Mouse (Mus musculus) ES-E14 (cell line): ENCODE data around the gene Frs3. TPM values are rescaled to one million over a fixed set of nuclear protein-coding genes. Genes with fewer than 3 reads are reported as not detected.

ENCODE experiments used
- DNase-seq: peaks from one replicate; pipeline ENCODE4 v3.0.0-alpha.2; 2013; ENCODE audit warnings: low read depth, low spot score
- H3K27ac ChIP-seq: 2 replicates; pipeline ENCODE4 v1.5.1; 2012; ENCODE audit warnings: low read depth, mild to moderate bottlenecking, low read length, moderate library complexity, mixed read lengths; ENCODE audit not compliant: poor library complexity, insufficient read depth, severe bottlenecking
- H3K36me3 ChIP-seq: 2 replicates; pipeline ENCODE4 v1.6.1; 2012; ENCODE audit warnings: mild to moderate bottlenecking, low read length, moderate library complexity, mixed read lengths; ENCODE audit not compliant: control insufficient read depth, poor library complexity, insufficient read depth, severe bottlenecking
- H3K4me1 ChIP-seq, 2 experiments: fragments of 150-350 bp in 1 of 2; sonication (generic) in 1 of 2; 2 replicates each; pipeline ENCODE4 v1.6.1; 2012; ENCODE audit warnings: low read length in 2 of 2, mild to moderate bottlenecking in 1 of 2, mixed read lengths in 1 of 2; ENCODE audit not compliant: control insufficient read depth in 2 of 2, insufficient read depth in 2 of 2, poor library complexity in 1 of 2
- H3K4me3 ChIP-seq, 2 experiments: fragments of 150-350 bp in 1 of 2; sonication (generic) in 1 of 2; 2 replicates each; pipeline ENCODE4 v1.5.1; 2012; ENCODE audit warnings: low read length in 2 of 2, low read depth in 1 of 2, mild to moderate bottlenecking in 1 of 2, mixed read lengths in 1 of 2; ENCODE audit not compliant: insufficient read depth in 1 of 2, poor library complexity in 1 of 2, severe bottlenecking in 1 of 2
- H3K9ac ChIP-seq: 2 replicates; pipeline ENCODE4 v1.6.1; 2012; ENCODE audit warnings: low read depth, mild to moderate bottlenecking, low read length, mixed read lengths; ENCODE audit not compliant: poor library complexity, insufficient read depth, severe bottlenecking
- H3K9me3 ChIP-seq: fragments of 150-350 bp; sonication (generic); 2 replicates; pipeline ENCODE4 v1.6.1; 2012; ENCODE audit warnings: low read depth, mild to moderate bottlenecking, low read length; ENCODE audit not compliant: control insufficient read depth, insufficient read depth
- CHD2 ChIP-seq: IDR thresholded peaks from 2 replicates; pipeline ENCODE4 v1.6.1; 2014; ENCODE audit warnings: mild to moderate bottlenecking, low read depth, low read length, inconsistent platforms
- HCFC1 ChIP-seq: IDR thresholded peaks from 2 replicates; pipeline ENCODE4 v1.6.1; 2012; ENCODE audit warnings: low read length, inconsistent platforms, borderline replicate concordance; ENCODE audit not compliant: insufficient read depth
- MAFK ChIP-seq: IDR thresholded peaks from 2 replicates; pipeline ENCODE4 v1.6.1; 2014; ENCODE audit warnings: mild to moderate bottlenecking, low read depth, low read length, inconsistent platforms; ENCODE audit not compliant: insufficient read depth
- ZC3H11A ChIP-seq: IDR thresholded peaks from 2 replicates; pipeline ENCODE4 v1.6.1; 2012; ENCODE audit warnings: low read depth, mild to moderate bottlenecking, inconsistent platforms, low read length, borderline replicate concordance
- ZNF384 ChIP-seq: IDR thresholded peaks from 2 replicates; pipeline ENCODE4 v1.6.1; 2012; ENCODE audit warnings: low read depth, low read length, inconsistent platforms
- in situ Hi-C, 2 experiments: fragments of 600-800 bp; cut with MboI; formaldehyde crosslinking; loops; one replicate each; pipeline ENCODE4 v1.15.1; 2025; ENCODE audit warnings: low sequenced_read_pairs in 2 of 2, inconsistent platforms in 1 of 2; ENCODE audit not compliant: unreplicated experiment in 2 of 2
- total RNA-seq: library from RNA; depleted of rRNA; stranded (reverse); fragments of 300-350 nt; gene quantifications from 2 replicates; pipeline ENCODE4 v1.2.3, GENCODE M21; 2012

The Frs3 gene
- total RNA-seq, 1 experiment: 8.4 TPM

DNA sequence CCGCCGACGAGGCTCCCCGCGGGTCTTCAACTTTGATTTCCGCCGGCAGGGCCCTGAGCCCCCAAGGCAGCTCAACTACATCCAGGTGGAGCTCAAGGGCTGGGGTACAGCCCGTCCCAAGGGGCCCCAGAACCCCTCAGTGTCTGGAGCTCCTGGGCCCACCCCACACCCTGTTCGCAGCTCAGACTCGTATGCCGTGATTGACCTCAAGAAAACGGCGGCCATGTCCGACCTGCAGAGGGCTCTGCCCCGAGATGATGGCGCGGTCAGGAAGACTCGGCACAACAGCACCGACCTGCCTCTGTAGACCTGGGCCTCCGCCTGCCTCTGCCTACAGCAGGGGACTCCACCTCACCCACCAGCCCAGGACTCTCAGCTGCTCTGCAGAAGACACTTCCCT lies 14.7 kb downstream of the Frs3 start:
- Histone ChIP-seq H3K4me1 (peaks cover 0 to 37% of the 10 kb centered on the region in 2 experiments; a peak in 3 of 4 replicates), H3K9ac (peak overlapping the region; percentile 80), H3K4me3 (peak overlapping the region; percentile 48 to 57), H3K9me3 (no peaks in the 10 kb centered on the region), H3K36me3 (peaks cover 12% of the 10 kb centered on the region; the same call in 1 of the 2 replicates), H3K27ac (peak overlapping the region; percentile 84)
- DNase-seq: no peak
- in situ Hi-C loops: no loop called here
- TF ChIP-seq ZC3H11A: no peak
- TF ChIP-seq MAFK: no peak
- no peak for TF ChIP-seq HCFC1
- TF ChIP-seq ZNF384: no peak
- TF ChIP-seq CHD2: no peak

DNA sequence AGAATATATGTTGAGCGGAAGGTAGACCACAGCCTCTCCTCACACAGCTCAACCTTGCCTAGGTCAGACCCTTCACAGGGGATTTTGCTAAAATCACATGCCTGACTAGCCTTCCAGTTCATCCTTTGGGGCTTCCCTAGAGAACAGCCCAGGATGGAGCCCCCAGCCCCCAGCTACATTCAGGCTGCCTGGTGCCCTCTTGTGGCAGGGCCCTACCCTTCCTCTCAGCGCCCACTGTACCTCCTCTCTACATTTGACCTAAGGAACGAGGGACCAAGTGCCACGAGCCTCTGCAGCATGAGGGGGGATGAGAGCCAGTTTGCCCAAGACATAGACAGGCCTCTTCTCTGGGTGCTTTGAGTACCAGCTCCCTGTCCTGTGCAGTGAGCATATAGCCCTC lies 15.9 kb downstream of the Frs3 start:
- no peak overlapping the region for H3K27ac ChIP-seq
- no peak overlapping the region; the same call in 1 of the 2 replicates for H3K9ac ChIP-seq
- no peak for TF ChIP-seq CHD2
- no peak for TF ChIP-seq MAFK
- TF ChIP-seq ZNF384: no peak
- TF ChIP-seq ZC3H11A: no peak
- TF ChIP-seq HCFC1: no peak
- peak overlapping the region; percentile 34 to 48; a peak in 2 of 4 replicates for H3K4me3 ChIP-seq
- in situ Hi-C loops: no loop called here
- H3K36me3 ChIP-seq: peaks cover 12% of the 10 kb centered on the region; the same call in 1 of the 2 replicates
- no peaks in the 10 kb centered on the region for H3K9me3 ChIP-seq
- DNase-seq: no peak
- H3K4me1 ChIP-seq: peaks cover 3 to 39% of the 10 kb centered on the region in 2 experiments; a peak in 3 of 4 replicates

DNA sequence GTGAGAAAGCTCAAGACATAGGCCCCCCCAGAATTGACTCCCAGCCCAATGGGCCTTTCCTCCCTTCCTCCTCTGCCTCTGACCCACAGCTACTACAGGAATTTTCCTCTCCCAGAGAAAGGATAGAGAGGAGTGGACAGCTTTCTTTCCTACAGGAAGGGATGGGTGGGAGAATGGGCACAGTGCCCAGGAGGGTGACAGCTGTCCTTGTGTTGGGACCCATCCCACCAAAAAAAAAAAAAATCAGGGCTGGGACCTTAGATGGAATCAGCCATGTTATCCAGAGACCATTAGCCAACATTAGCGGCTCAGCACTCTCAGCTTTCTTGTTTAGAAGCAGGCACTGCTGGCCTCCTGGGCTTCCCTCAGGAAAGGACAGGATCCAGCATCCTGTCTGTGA lies 17.4 kb downstream of the Frs3 start:
- Histone ChIP-seq H3K36me3 (peaks cover 4% of the 10 kb centered on the region; the same call in 1 of the 2 replicates), H3K4me3 (no peak overlapping the region), H3K9me3 (no peaks in the 10 kb centered on the region), H3K27ac (no peak overlapping the region), H3K9ac (no peak overlapping the region; the same call in 1 of the 2 replicates), H3K4me1 (peaks cover 6 to 52% of the 10 kb centered on the region in 2 experiments; a peak in 3 of 4 replicates)
- DNase-seq: no peak
- in situ Hi-C loops: no loop called here
- TF ChIP-seq ZNF384: no peak
- no peak for TF ChIP-seq MAFK
- no peak for TF ChIP-seq CHD2
- no peak for TF ChIP-seq HCFC1
- TF ChIP-seq ZC3H11A: no peak

DNA sequence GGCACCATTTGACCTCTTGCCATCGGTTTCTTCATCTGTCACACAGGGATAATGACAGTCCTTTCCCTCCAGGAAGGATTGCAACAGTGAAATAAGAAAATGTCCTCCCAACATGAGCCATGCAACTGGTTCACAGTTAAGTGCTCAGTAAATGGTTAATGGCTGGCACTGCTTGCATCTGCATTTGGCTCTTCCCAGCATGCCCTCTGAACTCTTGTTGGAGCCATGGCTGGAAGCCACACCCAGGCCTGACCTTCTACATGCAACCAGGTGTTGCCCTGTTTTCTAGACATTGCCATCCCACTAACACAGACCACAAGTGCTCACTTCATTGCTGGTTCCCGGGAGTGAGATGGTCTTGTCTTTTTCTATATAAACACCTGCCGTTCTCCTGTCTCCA lies 19.1 kb downstream of the Frs3 start:
- H3K4me3 ChIP-seq: no peak overlapping the region
- no peaks in the 10 kb centered on the region; the same call in 1 of the 2 replicates for H3K36me3 ChIP-seq
- H3K27ac ChIP-seq: no peak overlapping the region
- DNase-seq: no peak
- H3K4me1 ChIP-seq: peaks cover 8 to 50% of the 10 kb centered on the region in 2 experiments; a peak in 3 of 4 replicates
- TF ChIP-seq CHD2 (no peak), MAFK (no peak), ZC3H11A (no peak), ZNF384 (no peak), HCFC1 (no peak)
- in situ Hi-C loops: no loop called here
- H3K9ac ChIP-seq: no peak overlapping the region
- H3K9me3 ChIP-seq: no peaks in the 10 kb centered on the region
